Mouse (Mus musculus) neutrophil, adult 5-6 weeks (primary cell): ENCODE data around the gene Vmn2r96. TPM values are rescaled to one million over a fixed set of nuclear protein-coding genes. Genes with fewer than 3 reads are reported as not detected.
"Not testable (repeated sequence)": the region's sequence is repeated elsewhere in the genome, so short reads cannot be mapped to it uniquely, and the experiment has no call there.

Source experiments
- ATAC-seq: fragments of 151-379, 151-347 bp; 2 replicates; pipeline ENCODE4 v1.8.0; 2017; ENCODE audit warnings: mild to moderate bottlenecking, moderate TSS enrichment; ENCODE audit not compliant: insufficient number of reproducible peaks, poor library complexity, low FRiP score, severe bottlenecking; ENCODE audit errors: extremely low read depth
- total RNA-seq: library from RNA; stranded (forward); fragments of 200-1000 nt; gene quantifications from 2 replicates; pipeline ENCODE4 v1.2.3, GENCODE M21; 2017

Vmn2r96 gene
- 1.6 and 2.6 TPM in 2 replicates for total RNA-seq

DNA sequence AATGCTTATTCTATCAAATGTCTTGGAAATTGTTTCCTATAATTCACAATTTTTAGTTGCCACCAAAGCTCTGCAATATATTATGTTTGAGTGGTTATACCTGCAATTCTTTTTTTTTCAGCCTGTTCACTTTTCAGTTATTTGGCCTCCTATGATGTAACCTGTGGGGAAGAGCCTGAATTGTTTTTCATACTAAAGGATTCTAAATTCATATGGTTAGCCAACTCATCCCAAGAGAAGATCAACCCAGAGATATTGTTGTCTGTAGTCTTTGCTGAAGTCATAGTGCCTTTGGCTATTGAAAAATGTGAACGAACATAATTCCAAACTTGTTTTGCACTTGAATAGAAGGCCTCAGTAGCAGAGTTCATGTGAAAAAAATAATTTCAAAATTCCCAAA, at the start of gene Vmn2r96:
Gene Vmn2r96, plus strand, starts transcription at position 301 of the 400 bp plus-strand sequence.
- not testable (repeated sequence) for ATAC-seq

DNA sequence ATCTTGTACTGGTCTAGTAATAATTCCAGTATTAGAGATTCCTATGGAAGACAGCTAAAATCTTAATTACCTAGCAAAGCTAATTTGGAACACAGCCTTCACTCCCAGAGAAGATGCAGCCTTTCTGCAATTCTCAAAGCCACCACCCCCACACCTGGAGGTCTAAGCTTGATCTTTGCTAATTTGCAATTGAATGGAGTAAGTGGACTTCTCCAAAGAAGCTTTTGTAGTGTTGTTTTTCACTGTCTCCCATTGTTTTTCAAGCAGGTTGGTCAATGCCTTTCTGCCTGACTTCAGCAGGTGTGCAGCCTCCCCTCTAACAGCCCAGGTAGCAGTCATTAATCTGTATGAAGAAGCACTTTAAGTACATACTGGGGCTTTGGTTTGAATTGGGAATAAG, 49.6 kb upstream of the Vmn2r96 start:
- no peak for ATAC-seq

DNA sequence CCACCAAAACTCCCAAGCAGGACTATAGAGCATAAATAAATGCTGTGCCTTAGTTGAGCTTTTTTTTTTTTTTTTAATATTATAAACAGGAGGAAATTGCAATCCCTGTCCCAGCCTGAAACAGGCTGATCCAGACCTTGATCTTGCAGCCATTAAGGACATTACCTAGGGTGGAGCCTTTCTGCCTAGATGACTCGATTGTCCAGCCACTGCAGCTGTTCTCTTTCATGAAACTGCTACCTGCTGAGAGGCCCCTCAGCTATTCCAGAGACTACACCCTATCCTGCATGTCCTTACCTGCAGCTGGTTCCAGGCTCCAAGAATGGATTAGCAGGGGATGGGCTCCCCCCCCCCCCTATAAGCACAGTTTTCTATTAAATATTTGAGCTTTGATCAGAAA, 49.0 kb upstream of the Vmn2r96 start:
- no peak for ATAC-seq

DNA sequence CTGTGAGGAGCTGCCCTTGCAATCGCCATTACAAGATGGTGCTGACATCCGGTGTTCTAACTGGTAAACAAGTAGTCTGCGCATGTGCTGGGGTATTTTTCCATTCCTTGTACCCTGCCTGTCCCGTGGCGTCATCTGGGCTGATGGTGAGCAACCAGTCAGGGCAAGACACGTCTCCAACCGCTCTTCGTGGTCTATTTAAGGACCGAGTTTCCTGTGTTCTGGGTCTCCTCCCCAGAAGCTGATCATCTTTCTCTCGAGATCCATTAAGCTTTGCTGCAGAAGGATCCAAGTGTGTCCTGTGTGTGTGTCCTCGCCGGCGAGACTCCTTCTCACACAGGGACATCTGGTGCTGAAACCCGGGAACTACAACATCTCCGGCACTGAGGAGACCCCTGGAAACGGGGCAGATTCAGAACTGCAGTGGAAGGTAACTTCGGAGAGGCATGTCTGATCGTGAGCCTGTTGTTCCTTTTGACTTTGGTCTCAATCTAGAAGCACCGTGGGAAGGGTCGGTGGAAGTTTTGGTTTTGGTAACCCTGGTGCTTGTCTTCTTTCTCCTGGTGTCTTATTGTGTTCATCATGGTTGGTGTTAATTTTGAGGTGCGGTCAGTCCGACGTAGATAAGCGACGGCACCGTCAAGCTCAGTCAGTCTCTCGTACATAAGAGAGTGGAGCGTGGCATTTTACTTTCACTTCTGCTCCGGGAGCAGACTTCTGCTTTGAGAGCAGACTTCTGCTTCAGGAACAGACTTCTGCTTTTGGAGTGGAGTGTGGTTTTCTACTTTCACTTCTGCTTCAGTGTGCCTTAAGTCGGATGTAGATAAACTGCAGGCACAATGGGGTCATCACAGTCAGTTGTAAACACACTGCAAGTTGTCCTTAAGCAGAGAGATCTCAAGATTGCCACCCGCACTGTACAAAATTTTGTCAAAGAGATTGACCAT, 14.5 kb upstream of the Vmn2r96 start:
- peak; percentile 94 for ATAC-seq

DNA sequence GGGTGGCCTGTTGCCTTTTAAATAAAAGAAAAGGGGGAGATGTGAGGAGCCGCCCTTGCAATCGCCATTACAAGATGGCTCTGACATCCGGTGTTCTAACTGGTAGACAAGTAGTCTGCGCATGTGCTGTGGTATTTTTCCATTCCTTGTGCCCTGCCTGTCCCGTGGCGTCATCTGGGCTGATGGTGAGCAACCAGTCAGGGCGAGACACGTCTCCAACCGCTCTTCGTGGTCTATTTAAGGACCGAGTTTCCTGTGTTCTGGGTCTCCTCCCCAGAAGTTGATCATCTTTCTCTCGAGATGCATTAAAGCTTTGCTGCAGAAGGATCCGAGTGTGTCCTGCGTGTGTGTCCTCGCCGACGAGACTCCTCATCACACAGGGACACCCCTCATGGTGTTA, 6.8 kb upstream of the Vmn2r96 start:
- ATAC-seq, result not testable (repeated sequence)

DNA sequence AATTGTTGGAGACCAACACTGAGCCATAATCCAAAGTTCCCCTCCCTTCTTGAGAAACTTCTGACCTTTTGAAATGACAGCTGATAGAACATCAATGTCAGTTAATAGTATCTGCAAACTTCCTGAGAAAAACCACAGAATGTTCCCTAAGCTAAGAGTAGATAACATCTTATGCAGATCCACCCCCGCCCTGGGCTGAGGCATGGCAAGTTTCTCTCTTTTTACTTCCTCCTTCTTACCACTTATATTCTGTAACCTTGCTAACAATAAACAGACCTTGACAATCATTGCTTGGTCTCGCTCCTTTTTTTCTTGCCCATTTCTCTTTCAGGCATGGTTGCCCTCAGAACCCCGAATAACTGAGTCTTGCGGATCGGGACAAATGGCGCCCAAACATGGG, 42.2 kb downstream of the Vmn2r96 start:
- not testable (repeated sequence) for ATAC-seq

DNA sequence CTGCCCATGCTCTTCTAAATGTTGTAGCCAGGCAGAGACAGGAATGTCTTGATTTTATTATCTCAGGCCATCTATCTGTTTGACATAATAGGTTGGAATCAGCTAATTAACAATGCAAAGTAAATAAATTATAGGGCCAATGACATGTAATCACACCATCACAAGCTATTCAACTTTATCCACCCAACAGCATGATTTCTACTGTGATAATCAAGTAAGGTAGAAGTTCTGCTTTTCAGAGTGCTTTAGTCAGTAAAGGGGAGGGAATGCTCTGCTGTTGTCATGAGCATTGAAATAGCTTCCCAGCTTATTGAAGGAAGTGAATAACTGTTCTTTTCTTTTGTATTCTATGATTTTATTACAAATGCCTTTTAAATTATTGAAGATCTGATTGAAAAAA, 53.6 kb downstream of the Vmn2r96 start:
- no peak for ATAC-seq

Other genes with a start within 250 kb of the Vmn2r96 start
- under 0.01 TPM in 1 of 2 replicates, not detected in the other for gene Vmn2r95, start 149.1 kb upstream of the Vmn2r96 start, total RNA-seq